In the genomic region with DNA sequence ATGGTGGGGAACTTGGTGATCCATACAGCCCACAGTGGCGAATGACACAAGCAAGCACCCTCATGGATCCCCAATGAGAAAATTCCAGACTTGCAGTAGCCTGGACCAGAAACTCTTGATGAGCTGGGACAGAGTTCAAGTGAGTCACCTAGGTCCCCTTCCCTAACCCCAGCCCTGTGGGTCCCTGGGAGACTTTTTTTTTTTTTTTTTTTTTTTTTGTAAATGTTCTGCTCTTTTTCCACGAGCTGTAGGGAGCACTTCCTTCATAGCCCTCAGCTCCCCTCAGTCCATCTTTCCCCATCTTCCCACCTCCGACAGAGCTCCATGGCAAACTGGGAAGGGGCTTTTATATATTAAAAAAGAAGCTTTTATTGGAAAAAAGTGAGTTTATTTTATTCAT, we compare ENCODE assay signal across 11 mouse cellular contexts. TPM values are rescaled to one million over a fixed set of nuclear protein-coding genes. Genes with fewer than 3 reads are reported as not detected.
DNase-seq lines count a peak whose midpoint lies in the region; ATAC-seq and TF ChIP-seq lines count a peak whose summit lies in the region.
"Had no signal": no experiment of that assay in that cellular context is flagged by ENCODE, and none has a peak within 500 bp of the region (broad histone marks: within the 10 kb centered on the region; RNA-seq: fewer than 3 reads in every experiment).

No protein-coding gene starts in this region.

- H3K27me3 ChIP-seq in heart, embryonic 12.5 days (replicated peaks): peaks cover 19% of the 10 kb centered on the region
- no peaks in the 10 kb centered on the region for H3K27me3 ChIP-seq in stomach, embryonic 14.5 days (ENCODE audit: control insufficient read depth, insufficient read depth, low read length)
- no peaks in the 10 kb centered on the region for H3K27me3 ChIP-seq in stomach, postnatal 0 days (ENCODE audit: control insufficient read depth, insufficient read depth, low read length)
- peaks cover 3% of the 10 kb centered on the region; the same call in 1 of the 2 replicates for H3K27me3 ChIP-seq in hindbrain, postnatal 0 days (ENCODE audit: insufficient read depth, low read length)
- peaks cover 6% of the 10 kb centered on the region; the same call in 1 of the 2 replicates for H3K27me3 ChIP-seq in neural tube, embryonic 15.5 days (replicated peaks)

- no peak overlapping the region for H3K4me3 ChIP-seq in heart, embryonic 12.5 days
- 0 out of 2 replicates have a peak overlapping the region, but pooled peaks have one; percentile 80 for H3K4me3 ChIP-seq in stomach, embryonic 14.5 days (ENCODE audit: low read depth, low read length)
- no peak overlapping the region for H3K4me3 ChIP-seq in stomach, postnatal 0 days (ENCODE audit: low read depth, low read length)
- H3K4me3 ChIP-seq in hindbrain, postnatal 0 days (ENCODE audit: low read length): peak overlapping the region; percentile 48; the same call in 1 of the 2 replicates
- H3K4me3 ChIP-seq in neural tube, embryonic 15.5 days (replicated peaks): no peak overlapping the region

- H3K4me1 ChIP-seq in heart, embryonic 12.5 days (replicated peaks): peaks cover 48% of the 10 kb centered on the region
- peaks cover 26% of the 10 kb centered on the region for H3K4me1 ChIP-seq in stomach, embryonic 14.5 days (ENCODE audit: control insufficient read depth, insufficient read depth, low read length)
- H3K4me1 ChIP-seq in stomach, postnatal 0 days (replicated peaks; ENCODE audit: control insufficient read depth, insufficient read depth): peaks cover 5% of the 10 kb centered on the region
- peaks cover 8% of the 10 kb centered on the region; the same call in 1 of the 2 replicates for H3K4me1 ChIP-seq in hindbrain, postnatal 0 days (ENCODE audit: insufficient read depth, low read length)
- peaks cover 40% of the 10 kb centered on the region for H3K4me1 ChIP-seq in neural tube, embryonic 15.5 days

- no peaks in the 10 kb centered on the region for H3K9me3 ChIP-seq in heart, embryonic 12.5 days (replicated peaks)
- H3K9me3 ChIP-seq in stomach, embryonic 14.5 days (ENCODE audit: control insufficient read depth, low read depth, low read length): no peaks in the 10 kb centered on the region
- no peaks in the 10 kb centered on the region for H3K9me3 ChIP-seq in stomach, postnatal 0 days (ENCODE audit: control insufficient read depth, low read length)
- no peaks in the 10 kb centered on the region for H3K9me3 ChIP-seq in hindbrain, postnatal 0 days (ENCODE audit: low read length)
- no peaks in the 10 kb centered on the region for H3K9me3 ChIP-seq in neural tube, embryonic 15.5 days (replicated peaks)

- no peak for TF ChIP-seq EP300 in stomach, postnatal 0 days (optimal IDR thresholded peaks at IDR 0.05)

- intact Hi-C loops in left cerebral cortex, postnatal 14 days (cut with DNase I): loop anchor here (5.0 kb wide), 1 partner anchor 128 kb away; no protein-coding TSS in a partner anchor

- DNase-seq in heart, postnatal 4 days: no peak
- DNase-seq in stomach, postnatal 0 days (ENCODE audit: low spot score): no peak
- DNase-seq in hindbrain, postnatal 0 days (ENCODE audit: low spot score): no peak
- DNase-seq in layer of hippocampus, adult 18-20 months (ENCODE audit: low spot score in 2 of 2): no peak
- no peak for DNase-seq in left cerebral cortex, postnatal 14 days (ENCODE audit: low spot score in 2 of 2)

- H3K9ac ChIP-seq in heart, embryonic 12.5 days: no peak overlapping the region
- H3K9ac ChIP-seq in stomach, embryonic 14.5 days (replicated peaks; ENCODE audit: low read depth, low read length): no peak overlapping the region
- no peak overlapping the region for H3K9ac ChIP-seq in stomach, postnatal 0 days (ENCODE audit: low read length)
- H3K9ac ChIP-seq in hindbrain, postnatal 0 days (replicated peaks; ENCODE audit: low read length): no peak overlapping the region
- 0 out of 2 replicates have a peak overlapping the region, but pooled peaks have one; percentile 37 for H3K9ac ChIP-seq in neural tube, embryonic 15.5 days (replicated peaks)

- no peak overlapping the region for H3K27ac ChIP-seq in heart, embryonic 12.5 days (ENCODE audit: poor library complexity, severe bottlenecking)
- H3K27ac ChIP-seq in stomach, embryonic 14.5 days (ENCODE audit: low read length): no peak overlapping the region
- H3K27ac ChIP-seq in stomach, postnatal 0 days (replicated peaks): no peak overlapping the region
- H3K27ac ChIP-seq in hindbrain, postnatal 0 days: no peak overlapping the region
- no peak overlapping the region for H3K27ac ChIP-seq in neural tube, embryonic 15.5 days (replicated peaks)

- 59% methylated on average over 3 of the region's 3 CpGs for whole genome bisulfite sequencing in heart, embryonic 12.5 days
- 45% methylated on average over 3 of the region's 3 CpGs for WGBS in stomach, embryonic 14.5 days
- 55% methylated on average over 3 of the region's 3 CpGs for WGBS in stomach, postnatal 0 days
- 40% methylated on average over 3 of the region's 3 CpGs for WGBS in hindbrain, postnatal 0 days
- WGBS in neural tube, embryonic 15.5 days: 60% methylated on average over 3 of the region's 3 CpGs

- H3K4me2 ChIP-seq in heart, embryonic 12.5 days: peak overlapping the region; percentile 68
- peak overlapping the region; percentile 93; the same call in 1 of the 2 replicates for H3K4me2 ChIP-seq in stomach, embryonic 14.5 days (replicated peaks; ENCODE audit: low read depth, low read length)
- H3K4me2 ChIP-seq in stomach, postnatal 0 days (replicated peaks; ENCODE audit: low read depth): no peak overlapping the region
- H3K4me2 ChIP-seq in hindbrain, postnatal 0 days (ENCODE audit: low read depth, low read length): no peak overlapping the region; the same call in 1 of the 2 replicates
- peak overlapping the region; percentile 81 for H3K4me2 ChIP-seq in neural tube, embryonic 15.5 days

- H3K36me3 ChIP-seq in heart, embryonic 12.5 days: peaks cover 17% of the 10 kb centered on the region
- H3K36me3 ChIP-seq in stomach, embryonic 14.5 days (ENCODE audit: control insufficient read depth, insufficient read depth, low read length): peaks cover 6% of the 10 kb centered on the region
- H3K36me3 ChIP-seq in stomach, postnatal 0 days (ENCODE audit: control insufficient read depth, insufficient read depth, low read length): peaks cover 2% of the 10 kb centered on the region
- H3K36me3 ChIP-seq in hindbrain, postnatal 0 days (ENCODE audit: insufficient read depth, low read length): 0 out of 2 replicates have a peak, but pooled peaks cover 4% of the 10 kb centered on the region
- no peaks in the 10 kb centered on the region; the same call in 1 of the 2 replicates for H3K36me3 ChIP-seq in neural tube, embryonic 15.5 days

- no peak for TF ChIP-seq CTCF in stomach, postnatal 0 days (IDR thresholded peaks at IDR 0.05; ENCODE audit: low read depth)
- TF ChIP-seq CTCF in hindbrain, postnatal 0 days (IDR thresholded peaks at IDR 0.05; ENCODE audit: low read depth): no peak

- no peak for ATAC-seq in heart, embryonic 12.5 days (ENCODE audit: insufficient number of reproducible peaks, low FRiP score)
- no peak for ATAC-seq in stomach, embryonic 14.5 days (ENCODE audit: insufficient number of reproducible peaks, insufficient read depth, low FRiP score, low read depth)
- ATAC-seq in stomach, postnatal 0 days (ENCODE audit: low FRiP score, low TSS enrichment): no peak
- ATAC-seq in hindbrain, postnatal 0 days: no peak
- no peak for ATAC-seq in neural tube, embryonic 15.5 days (ENCODE audit: low FRiP score)

RNA-seq across cellular contexts. Expression of a gene that starts 2.4 kb away (rescaled TPM):
- polyA plus RNA-seq in heart, embryonic 12.5 days (2016; fragmentation: Nextera tagmentation; extraction: Ambion mirVana): 0.15 TPM in 1 of 2 replicates, not detected in the other
- not detected for total RNA-seq in heart, postnatal 4 days (2021)
- 0.17 TPM in 1 of 2 replicates, not detected in the other for polyA plus RNA-seq in stomach, embryonic 14.5 days (2014; fragmentation: Nextera tagmentation; extraction: Ambion mirVana)
- 0.08 and 0.16 TPM in 2 replicates for polyA plus RNA-seq in stomach, postnatal 0 days (2015; fragmentation: Nextera tagmentation; extraction: Ambion mirVana)
- total RNA-seq in hindbrain, postnatal 0 days (2014; rRNA removed): 3.3 and 4.4 TPM in 2 replicates
- polyA plus RNA-seq in hindbrain, postnatal 0 days (2015; fragmentation: Nextera tagmentation; extraction: Ambion mirVana): 0.75 and 0.93 TPM in 2 replicates
- 1.4 and 1.5 TPM in 2 replicates for polyA plus RNA-seq in neural tube, embryonic 15.5 days (2015; fragmentation: Nextera tagmentation; extraction: Ambion mirVana)
- total RNA-seq in layer of hippocampus, adult 18-20 months (2021): 10 to 100 TPM; 32.0 to 32.6 TPM
- 10 to 100 TPM; 37.3 to 42.0 TPM for total RNA-seq in left cerebral cortex, postnatal 14 days (2021)
- total RNA-seq: gastrocnemius, postnatal 14 days; megakaryocyte, adult 5-6 weeks had no signal

RNA-seq across cellular contexts. Expression of a gene that starts 2.6 kb away (rescaled TPM):
- polyA plus RNA-seq in heart, embryonic 12.5 days (2016; fragmentation: Nextera tagmentation; extraction: Ambion mirVana): 724 and 730 TPM in 2 replicates
- total RNA-seq in heart, postnatal 4 days (2021): 100 to 1,000 TPM; 102 to 110 TPM
- polyA plus RNA-seq in stomach, embryonic 14.5 days (2014; fragmentation: Nextera tagmentation; extraction: Ambion mirVana): 1,102 and 1,256 TPM in 2 replicates
- polyA plus RNA-seq in stomach, postnatal 0 days (2015; fragmentation: Nextera tagmentation; extraction: Ambion mirVana): 157 and 170 TPM in 2 replicates
- 54.9 and 78.4 TPM in 2 replicates for total RNA-seq in hindbrain, postnatal 0 days (2014; rRNA removed)
- polyA plus RNA-seq in hindbrain, postnatal 0 days (2015; fragmentation: Nextera tagmentation; extraction: Ambion mirVana): 167 and 171 TPM in 2 replicates
- 161 and 243 TPM in 2 replicates for polyA plus RNA-seq in neural tube, embryonic 15.5 days (2015; fragmentation: Nextera tagmentation; extraction: Ambion mirVana)
- 10 to 100 TPM; 23.9 to 25.5 TPM for total RNA-seq in layer of hippocampus, adult 18-20 months (2021)
- total RNA-seq in left cerebral cortex, postnatal 14 days (2021): 10 to 100 TPM; 24.9 to 26.3 TPM

RNA-seq across cellular contexts. Expression of a gene that starts 16.0 kb away (rescaled TPM):
- polyA plus RNA-seq in heart, embryonic 12.5 days (2016; fragmentation: Nextera tagmentation; extraction: Ambion mirVana): 3.2 and 4.0 TPM in 2 replicates
- not detected for total RNA-seq in heart, postnatal 4 days (2021)
- 1.2 and 1.4 TPM in 2 replicates for polyA plus RNA-seq in stomach, embryonic 14.5 days (2014; fragmentation: Nextera tagmentation; extraction: Ambion mirVana)
- polyA plus RNA-seq in stomach, postnatal 0 days (2015; fragmentation: Nextera tagmentation; extraction: Ambion mirVana): 0.13 and 0.15 TPM in 2 replicates
- total RNA-seq in hindbrain, postnatal 0 days (2014; rRNA removed): not detected in 2 replicates
- polyA plus RNA-seq in hindbrain, postnatal 0 days (2015; fragmentation: Nextera tagmentation; extraction: Ambion mirVana): 0.08 TPM in 1 of 2 replicates, not detected in the other
- polyA plus RNA-seq in neural tube, embryonic 15.5 days (2015; fragmentation: Nextera tagmentation; extraction: Ambion mirVana): 0.24 and 0.57 TPM in 2 replicates
- not detected for total RNA-seq in layer of hippocampus, adult 18-20 months (2021)
- not detected for total RNA-seq in left cerebral cortex, postnatal 14 days (2021)
- total RNA-seq: gastrocnemius, postnatal 14 days; megakaryocyte, adult 5-6 weeks had no signal
- polyA plus RNA-seq: testis, adult 2 months had no signal

RNA-seq across cellular contexts. Expression of a gene that starts 46.2 kb away (rescaled TPM):
- 43.8 and 48.8 TPM in 2 replicates for polyA plus RNA-seq in heart, embryonic 12.5 days (2016; fragmentation: Nextera tagmentation; extraction: Ambion mirVana)
- 10 to 100 TPM; 76.6 to 80.9 TPM for total RNA-seq in heart, postnatal 4 days (2021)
- 45.4 and 47.9 TPM in 2 replicates for polyA plus RNA-seq in stomach, embryonic 14.5 days (2014; fragmentation: Nextera tagmentation; extraction: Ambion mirVana)
- 18.6 and 23.2 TPM in 2 replicates for polyA plus RNA-seq in stomach, postnatal 0 days (2015; fragmentation: Nextera tagmentation; extraction: Ambion mirVana)
- 150 and 163 TPM in 2 replicates for total RNA-seq in hindbrain, postnatal 0 days (2014; rRNA removed)
- polyA plus RNA-seq in hindbrain, postnatal 0 days (2015; fragmentation: Nextera tagmentation; extraction: Ambion mirVana): 40.7 and 41.2 TPM in 2 replicates
- polyA plus RNA-seq in neural tube, embryonic 15.5 days (2015; fragmentation: Nextera tagmentation; extraction: Ambion mirVana): 34.8 and 45.9 TPM in 2 replicates
- total RNA-seq in layer of hippocampus, adult 18-20 months (2021): 100 to 1,000 TPM; 499 to 596 TPM
- 100 to 1,000 TPM; 342 to 377 TPM for total RNA-seq in left cerebral cortex, postnatal 14 days (2021)

Comparison
In these comparisons a context has a peak if more than half of its experiments do, and no peak if none do; other contexts are left out.
1. H3K4me2 ChIP-seq: peak in heart, embryonic 12.5 days (single experiment), stomach, embryonic 14.5 days (single experiment) and neural tube, embryonic 15.5 days (single experiment); none in stomach, postnatal 0 days (single experiment) and hindbrain, postnatal 0 days (single experiment).
2. H3K4me3 ChIP-seq: peak in stomach, embryonic 14.5 days (single experiment) and hindbrain, postnatal 0 days (single experiment); none in heart, embryonic 12.5 days (single experiment), stomach, postnatal 0 days (single experiment) and neural tube, embryonic 15.5 days (single experiment).